Mouse (Mus musculus) thymus, adult 2 months (tissue): ENCODE data around the gene Ryr2.

Experiments used
- CTCF ChIP-seq: fragments of 200-500 bp; IDR thresholded peaks from 2 replicates; pipeline ENCODE4 v1.5.1; 2012; ENCODE audit warnings: mild to moderate bottlenecking, control low read depth, low read length, moderate library complexity, borderline replicate concordance; ENCODE audit not compliant: control insufficient read depth, poor library complexity, insufficient read depth; ENCODE audit errors: extremely low read depth
- POLR2A ChIP-seq: fragments of 200-500 bp; IDR thresholded peaks from 2 replicates; pipeline ENCODE4 v1.6.1; 2012; ENCODE audit warnings: mild to moderate bottlenecking, low read length, control low read depth, moderate library complexity; ENCODE audit not compliant: control insufficient read depth, poor library complexity, insufficient read depth; ENCODE audit errors: extremely low read depth

DNA sequence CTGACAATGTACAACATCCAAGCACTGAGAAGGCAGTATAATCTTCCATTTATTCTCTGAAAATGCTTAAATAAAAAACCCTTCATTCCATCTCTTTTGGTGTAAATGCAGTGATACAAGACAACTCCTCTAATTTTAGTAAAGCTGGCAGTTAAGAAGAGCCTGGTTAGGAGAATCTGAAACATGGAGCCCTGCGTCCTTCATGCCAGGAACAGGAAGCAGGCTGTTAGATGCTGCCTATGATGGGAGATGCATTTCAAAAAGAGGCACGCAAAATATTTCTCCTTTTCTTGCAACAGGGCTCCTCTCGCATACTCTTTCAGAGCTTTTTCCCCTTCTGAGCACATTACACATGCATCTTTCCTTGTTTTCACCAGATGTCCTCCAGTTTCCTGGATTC, 215.6 kb downstream of the Ryr2 start:
- TF ChIP-seq POLR2A, result no peak
- no peak for TF ChIP-seq CTCF
